Mouse (Mus musculus): ENCODE data around the gene Olfr476. TPM values are rescaled to one million over a fixed set of nuclear protein-coding genes. Genes with fewer than 3 reads are reported as not detected.

The Olfr476 gene
- total RNA-seq, 1 experiment = not detected

Other genes with a start within 250 kb of the Olfr476 start
- 0.62 and 0.85 TPM in 2 replicates for gene Cyb5r2, start 206.8 kb upstream of the Olfr476 start, total RNA-seq (2012; rRNA removed)
- gene Ovch2, start 163.6 kb upstream of the Olfr476 start, total RNA-seq (2012; rRNA removed) = not detected in 2 replicates
- gene Olfr467, start 152.5 kb upstream of the Olfr476 start, total RNA-seq (2012; rRNA removed) = not detected in 2 replicates
- gene Olfr469, start 139.3 kb upstream of the Olfr476 start, total RNA-seq (2012; rRNA removed) = not detected in 2 replicates
- not detected in 2 replicates for gene Olfr470, start 117.3 kb upstream of the Olfr476 start, total RNA-seq (2012; rRNA removed)
- gene Olfr472, start 66.9 kb upstream of the Olfr476 start, total RNA-seq (2012; rRNA removed) = not detected in 2 replicates
- not detected in 2 replicates for gene Olfr473, start 34.4 kb upstream of the Olfr476 start, total RNA-seq (2012; rRNA removed)
- gene Olfr474, start 10.2 kb upstream of the Olfr476 start, total RNA-seq (2012; rRNA removed) = not detected in 2 replicates
- gene Olfr477, start 21.9 kb downstream of the Olfr476 start, total RNA-seq (2012; rRNA removed) = not detected in 2 replicates
- not detected in 2 replicates for gene Olfr478, start 69.2 kb downstream of the Olfr476 start, total RNA-seq (2012; rRNA removed)
- not detected in 2 replicates for gene Olfr479, start 85.9 kb downstream of the Olfr476 start, total RNA-seq (2012; rRNA removed)
- gene Olfr480, start 102.5 kb downstream of the Olfr476 start, total RNA-seq (2012; rRNA removed) = not detected in 2 replicates
- gene Olfr481, start 115.1 kb downstream of the Olfr476 start, total RNA-seq (2012; rRNA removed) = not detected in 2 replicates
- not detected in 2 replicates for gene Olfr482, start 132.8 kb downstream of the Olfr476 start, total RNA-seq (2012; rRNA removed)
- not detected in 2 replicates for gene Olfr483, start 136.0 kb downstream of the Olfr476 start, total RNA-seq (2012; rRNA removed)
- gene Olfr484, start 162.6 kb downstream of the Olfr476 start, total RNA-seq (2012; rRNA removed) = not detected in 2 replicates
- gene Olfr485, start 195.1 kb downstream of the Olfr476 start, total RNA-seq (2012; rRNA removed) = not detected in 2 replicates
- gene Olfr486, start 207.9 kb downstream of the Olfr476 start, total RNA-seq (2012; rRNA removed) = not detected in 2 replicates
- not detected in 2 replicates for gene Olfr487, start 249.8 kb downstream of the Olfr476 start, total RNA-seq (2012; rRNA removed)